Mouse (Mus musculus): ENCODE measurements around the gene Ankrd33b. TPM values are rescaled to one million over a fixed set of nuclear protein-coding genes. Genes with fewer than 3 reads are reported as not detected.

Gene Ankrd33b
- total RNA-seq, 2 experiments from 2014 or later: 9.9 to 14.5 TPM

GRCm38 (mm10) chr15:31280059-31280458 lies 87.5 kb downstream of the Ankrd33b start:
- intact Hi-C loops (cut with DNase I): no loop called here
- no peak for DNase-seq

GRCm38 (mm10) chr15:31279577-31280004 lies 87.9 kb downstream of the Ankrd33b start:
- intact Hi-C loops (cut with DNase I): no loop called here
- DNase-seq: no peak

GRCm38 (mm10) chr15:31279120-31279519 lies 88.4 kb downstream of the Ankrd33b start:
- no peak for DNase-seq
- intact Hi-C loops (cut with DNase I): no loop called here

- no peak for DNase-seq
- intact Hi-C loops (cut with DNase I): no loop called here
Measured at GRCm38 (mm10) chr15:31278090-31278489, 89.4 kb downstream of the Ankrd33b start.

- DNase-seq: no peak
- intact Hi-C loops (cut with DNase I): no loop called here
Measured at GRCm38 (mm10) chr15:31273509-31273908, 94.0 kb downstream of the Ankrd33b start.

- DNase-seq: no peak
- intact Hi-C loops (cut with DNase I): no loop called here
Measured at GRCm38 (mm10) chr15:31272695-31273094, 94.8 kb downstream of the Ankrd33b start.

GRCm38 (mm10) chr15:31269558-31269957 lies 98.0 kb downstream of the Ankrd33b start:
- peak in 1 of 2 experiments; percentile 0 for DNase-seq
- intact Hi-C loops (cut with DNase I): no loop called here

GRCm38 (mm10) chr15:31268148-31268547 lies 99.4 kb downstream of the Ankrd33b start:
- intact Hi-C loops (cut with DNase I): no loop called here
- no peak for DNase-seq

- DNase-seq: no peak
Measured at GRCm38 (mm10) chr15:31265845-31266244, 101.7 kb downstream of the Ankrd33b start.

GRCm38 (mm10) chr15:31265404-31265803 lies 102.1 kb downstream of the Ankrd33b start:
- intact Hi-C loops (cut with DNase I): loop anchor here (2.0 kb wide), 1 partner anchor 341 kb away; no protein-coding TSS in a partner anchor
- no peak for DNase-seq

More at GRCm38 (mm10) chr15:31265845-31266244, 101.7 kb downstream of the Ankrd33b start:
- intact Hi-C loops (cut with DNase I): loop anchor here (2.0 kb wide), 1 partner anchor 341 kb away; no protein-coding TSS in a partner anchor

GRCm38 (mm10) chr15:31264827-31265226 lies 102.7 kb downstream of the Ankrd33b start:
- intact Hi-C loops (cut with DNase I): loop anchor here (2.0 to 5.0 kb wide), 2 partner anchors 113 to 340 kb away; no protein-coding TSS in a partner anchor
- DNase-seq: peak; percentile 62 to 74

GRCm38 (mm10) chr15:31262361-31262760 lies 105.2 kb downstream of the Ankrd33b start:
- intact Hi-C loops (cut with DNase I): loop anchor here (5.0 kb wide), 1 partner anchor 110 kb away; no protein-coding TSS in a partner anchor
- DNase-seq: no peak

- intact Hi-C loops (cut with DNase I): loop anchor here (5.0 kb wide), 1 partner anchor 109 kb away; no protein-coding TSS in a partner anchor
- no peak for DNase-seq
Measured at GRCm38 (mm10) chr15:31261094-31261493, 106.4 kb downstream of the Ankrd33b start.

- DNase-seq: no peak
- intact Hi-C loops (cut with DNase I): no loop called here
Measured at GRCm38 (mm10) chr15:31258693-31259439, 108.7 kb downstream of the Ankrd33b start.

GRCm38 (mm10) chr15:31258029-31258692 lies 109.4 kb downstream of the Ankrd33b start:
- intact Hi-C loops (cut with DNase I): no loop called here

GRCm38 (mm10) chr15:31257329-31257728 lies 110.2 kb downstream of the Ankrd33b start:
- no peak for DNase-seq
- intact Hi-C loops (cut with DNase I): no loop called here

More at GRCm38 (mm10) chr15:31258029-31258692, 109.4 kb downstream of the Ankrd33b start:
- DNase-seq: no peak

GRCm38 (mm10) chr15:31255762-31256161 lies 111.8 kb downstream of the Ankrd33b start:
- DNase-seq: no peak
- intact Hi-C loops (cut with DNase I): no loop called here

- DNase-seq: no peak
- intact Hi-C loops (cut with DNase I): no loop called here
Measured at GRCm38 (mm10) chr15:31254939-31255535, 112.5 kb downstream of the Ankrd33b start.

GRCm38 (mm10) chr15:31253963-31254362 lies 113.6 kb downstream of the Ankrd33b start:
- intact Hi-C loops (cut with DNase I): no loop called here
- no peak for DNase-seq

GRCm38 (mm10) chr15:31253380-31253779 lies 114.1 kb downstream of the Ankrd33b start:
- intact Hi-C loops (cut with DNase I): no loop called here
- no peak for DNase-seq
